ENCODE assay signal across 24 mouse cellular contexts in genomic region chr3:37981481-37982180, GRCm38 (mm10).
DNase-seq lines count a peak whose midpoint lies in the region; ATAC-seq and TF ChIP-seq lines count a peak whose summit lies in the region.
"Had no signal": no experiment of that assay in that cellular context is flagged by ENCODE, and none has a peak within 500 bp of the region (broad histone marks: within the 10 kb centered on the region; RNA-seq: fewer than 3 reads in every experiment).

No protein-coding gene starts in this region.

- no peak overlapping the region for H3K27ac ChIP-seq in kidney, embryonic 14.5 days (ENCODE audit: low read depth, low read length)
- no peak overlapping the region; the same call in 1 of the 2 replicates for H3K27ac ChIP-seq in CH12.LX (ENCODE audit: insufficient read depth, low read depth)
- H3K27ac ChIP-seq: forebrain, embryonic 10.5 days; gastrocnemius, adult 2 months; heart, embryonic 13.5 days; hindbrain, embryonic 13.5 days; intestine, embryonic 15.5 days; left cerebral cortex, adult 2 months had no signal

- H3K9me3 ChIP-seq in kidney, embryonic 14.5 days (ENCODE audit: control insufficient read depth, low read length): no peaks in the 10 kb centered on the region
- H3K9me3 ChIP-seq in CH12.LX (replicated peaks; ENCODE audit: low read length): no peaks in the 10 kb centered on the region
- H3K9me3 ChIP-seq: forebrain, embryonic 10.5 days; G1E; heart, embryonic 13.5 days; hindbrain, embryonic 13.5 days; intestine, embryonic 15.5 days had no signal

- no peak overlapping the region for H3K4me3 ChIP-seq in kidney, embryonic 14.5 days (ENCODE audit: low read length)
- H3K4me3 ChIP-seq in CH12.LX (replicated peaks in 1 of 3; ENCODE audit: low read depth in 2 of 3, low read length in 2 of 3, poor library complexity in 1 of 3): no peak overlapping the region
- H3K4me3 ChIP-seq: forebrain, embryonic 10.5 days; gastrocnemius, adult 2 months; heart, embryonic 13.5 days; hindbrain, embryonic 13.5 days; intestine, embryonic 15.5 days; left cerebral cortex, adult 2 months had no signal

- no peak for DNase-seq in kidney, postnatal 10 days
- DNase-seq in retina, postnatal 1 day: peak; percentile 9
- DNase-seq in retina, embryonic 14.5 days (ENCODE audit: low spot score): no peak
- peak; percentile 13 for DNase-seq in CH12.LX (ENCODE audit: extremely low read depth)
- DNase-seq in right cerebral cortex, adult 18-20 months: no peak
- no peak for DNase-seq in heart, adult 18-20 months
- DNase-seq: adrenal gland, postnatal 10 days; cerebellum, postnatal 10 days; gastrocnemius, adult 2 months; kidney, postnatal 25 days; layer of hippocampus, adult 9-11 months; left cerebral cortex, postnatal 4 days; liver; lung, postnatal 14 days; right cerebral cortex, postnatal 14 days; thymus, postnatal 25 days had no signal

- peaks cover 17% of the 10 kb centered on the region for H3K4me1 ChIP-seq in kidney, embryonic 14.5 days (ENCODE audit: control insufficient read depth, insufficient read depth, low read length)
- peaks cover 0 to 16% of the 10 kb centered on the region in 2 experiments; a peak in 1 of 4 replicates for H3K4me1 ChIP-seq in CH12.LX (ENCODE audit: control insufficient read depth in 1 of 2, insufficient read depth in 2 of 2)
- H3K4me1 ChIP-seq: intestine, embryonic 15.5 days had no signal

- 0 out of 2 replicates have a peak, but pooled peaks have one; percentile 34 for ATAC-seq in kidney, embryonic 14.5 days (ENCODE audit: low FRiP score, low TSS enrichment)
- ATAC-seq in neutrophil, adult 5-6 weeks (ENCODE audit: extremely low read depth, insufficient number of reproducible peaks, low FRiP score, poor library complexity, severe bottlenecking): peak; percentile 78; the same call in 1 of the 2 replicates
- ATAC-seq: intestine, embryonic 15.5 days had no signal

- dilution Hi-C loops in CH12.LX (cut with MboI; ENCODE audit: extremely low pct_ligation_motif_present, extremely low pct_unique_long_range_greater_than_20kb, low sequenced_read_pairs): no loop called here

- no peaks in the 10 kb centered on the region for H3K27me3 ChIP-seq in kidney, embryonic 14.5 days (ENCODE audit: control insufficient read depth, insufficient read depth, low read length)
- no peaks in the 10 kb centered on the region for H3K27me3 ChIP-seq in CH12.LX (replicated peaks)
- H3K27me3 ChIP-seq: heart, embryonic 13.5 days; intestine, embryonic 15.5 days had no signal

- no peak overlapping the region for H3K4me2 ChIP-seq in kidney, embryonic 14.5 days (replicated peaks; ENCODE audit: low read depth, low read length)
- no peak overlapping the region for H3K4me2 ChIP-seq in CH12.LX (ENCODE audit: insufficient read depth, low read depth, poor library complexity, severe bottlenecking)
- H3K4me2 ChIP-seq: heart, embryonic 13.5 days; hindbrain, embryonic 13.5 days; intestine, embryonic 15.5 days had no signal

- H3K79me2 ChIP-seq in CH12.LX (replicated peaks; ENCODE audit: control insufficient read depth, extremely low read depth, insufficient read depth, poor library complexity, severe bottlenecking): no peaks in the 10 kb centered on the region

- no peaks in the 10 kb centered on the region for H3K36me3 ChIP-seq in kidney, embryonic 14.5 days (ENCODE audit: control insufficient read depth, insufficient read depth, low read length)
- H3K36me3 ChIP-seq in CH12.LX (replicated peaks in 1 of 2; ENCODE audit: control insufficient read depth in 1 of 2, insufficient read depth in 1 of 2, low read length in 1 of 2): no peaks in the 10 kb centered on the region
- H3K36me3 ChIP-seq: forebrain, embryonic 10.5 days; G1E; heart, embryonic 13.5 days; hindbrain, embryonic 13.5 days; intestine, embryonic 15.5 days had no signal

- no peak for TF ChIP-seq CTCF in CH12.LX (conservative IDR thresholded peaks at IDR 0.05 in 1 of 2, IDR thresholded peaks at IDR 0.05 in 1 of 2; ENCODE audit: low read depth in 2 of 2, low read length in 2 of 2)

- no peak for TF ChIP-seq RAD21 in CH12.LX (IDR thresholded peaks at IDR 0.05; ENCODE audit: low read depth, low read length)

- in situ Hi-C loops in CH12.LX (cut with MboI; ENCODE audit: low pct_ligation_motif_present, low pct_unique_long_range_greater_than_20kb, low sequenced_read_pairs): no loop called here

- WGBS in kidney, embryonic 14.5 days: 27% methylated on average over 7 of the region's 7 CpGs

- no peak overlapping the region for H3K9ac ChIP-seq in kidney, embryonic 14.5 days (ENCODE audit: low read depth, low read length)
- no peak overlapping the region for H3K9ac ChIP-seq in CH12.LX (ENCODE audit: insufficient read depth, low read depth)
- H3K9ac ChIP-seq: heart, embryonic 13.5 days; hindbrain, embryonic 13.5 days; intestine, embryonic 15.5 days had no signal

- TF ChIP-seq POLR2A in CH12.LX (IDR thresholded peaks at IDR 0.05; ENCODE audit: low read depth, low read length): no peak

- no peak for TF ChIP-seq EP300 in CH12.LX (IDR thresholded peaks at IDR 0.05; ENCODE audit: low read length)

TF ChIP-seq in CH12.LX, 34 proteins besides CTCF, POLR2A, EP300 and RAD21:
- TF ChIP-seq MAZ (IDR thresholded peaks at IDR 0.05; ENCODE audit: low read depth, low read length) (no peak), USF2 (conservative IDR thresholded peaks at IDR 0.05; ENCODE audit: low read depth, low read length) (no peak), ETS1 (conservative IDR thresholded peaks at IDR 0.05; ENCODE audit: low read depth, low read length) (no peak), ZNF384 (IDR thresholded peaks at IDR 0.05; ENCODE audit: low read depth, low read length) (no peak)

Comparison
In these comparisons a context has a peak if more than half of its experiments do, and no peak if none do; other contexts are left out.
1. DNase-seq: peak in retina, postnatal 1 day (single experiment) and CH12.LX (single experiment); none in kidney, postnatal 10 days (single experiment), retina, embryonic 14.5 days (single experiment), right cerebral cortex, adult 18-20 months (single experiment) and heart, adult 18-20 months (0 of 2).